Mouse (Mus musculus) intestine, postnatal 0 days (tissue): ENCODE measurements around the gene Mefv. TPM values are rescaled to one million over a fixed set of nuclear protein-coding genes. Genes with fewer than 3 reads are reported as not detected.

Source experiments
- ATAC-seq: fragments of 200-750 bp; cut with Nextera tagmentation; 2 replicates; pipeline ENCODE4 v1.8.0; 2017; ENCODE audit warnings: mild to moderate bottlenecking, moderate TSS enrichment, moderate library complexity
- H3K27ac ChIP-seq: fragments of 300-500 bp; sonication (generic); 2 replicates; pipeline ENCODE4 v1.5.1; 2014; ENCODE audit warnings: mild to moderate bottlenecking, low read depth, low read length, moderate library complexity
- H3K27me3 ChIP-seq: fragments of 300-500 bp; sonication (generic); replicated peaks from 2 replicates; pipeline ENCODE4 v1.6.1; 2014; ENCODE audit warnings: low read length, mixed read lengths; ENCODE audit not compliant: control insufficient read depth, insufficient read depth
- H3K36me3 ChIP-seq: fragments of 300-500 bp; sonication (generic); 2 replicates; pipeline ENCODE4 v1.6.1; 2014; ENCODE audit warnings: mild to moderate bottlenecking, moderate library complexity; ENCODE audit not compliant: control insufficient read depth, insufficient read depth
- H3K4me1 ChIP-seq: fragments of 300-500 bp; sonication (generic); replicated peaks from 2 replicates; pipeline ENCODE4 v1.6.1; 2014; ENCODE audit warnings: antibody characterized with exemption, low read length, mixed read lengths; ENCODE audit not compliant: control insufficient read depth, insufficient read depth
- H3K4me2 ChIP-seq: fragments of 300-500 bp; sonication (generic); replicated peaks from 2 replicates; pipeline ENCODE4 v1.6.1; 2014; ENCODE audit warnings: low read depth, mild to moderate bottlenecking, moderate library complexity
- H3K4me3 ChIP-seq: fragments of 300-500 bp; sonication (generic); 2 replicates; pipeline ENCODE4 v1.5.1; 2014; ENCODE audit warnings: low read depth, low read length
- H3K9ac ChIP-seq: fragments of 300-500 bp; sonication (generic); 2 replicates; pipeline ENCODE4 v1.6.1; 2014; ENCODE audit warnings: mild to moderate bottlenecking, low read depth, low read length
- H3K9me3 ChIP-seq: fragments of 300-500 bp; sonication (generic); 2 replicates; pipeline ENCODE4 v1.6.1; 2016; ENCODE audit warnings: mixed run types; ENCODE audit not compliant: control insufficient read depth
- CTCF ChIP-seq: sonication (generic); IDR thresholded peaks from 2 replicates; pipeline ENCODE4 v1.5.1; 2016; ENCODE audit warnings: low read depth, mild to moderate bottlenecking, control low read depth, antibody characterized with exemption, moderate library complexity
- WGBS: fragments of 180-500 bp; shearing (Covaris S2); extraction: QIAGEN DNeasy Blood & Tissue Kit; methylation state at CpG from one replicate; pipeline ENCODE4 v1.1.7; 2014; 5-methylcytosine and 5-hydroxymethylcytosine counted together
- polyA plus RNA-seq: library from polyadenylated mRNA; unstranded; fragments of >200 nt; fragmentation: Nextera tagmentation; extraction: Ambion mirVana; gene quantifications from 2 replicates; pipeline ENCODE4 v1.2.1, GENCODE M21; 2015

The Mefv gene
- polyA plus RNA-seq, 1 experiment from 2014 or later, result 0.18 TPM

GRCm38 (mm10) chr16:3733198-3733732 is 15.4 kb upstream of the Mefv start:
- Histone ChIP-seq H3K9me3 (no peaks in the 10 kb centered on the region), H3K4me1 (no peaks in the 10 kb centered on the region), H3K27ac (no peak overlapping the region), H3K4me3 (no peak overlapping the region), H3K27me3 (no peaks in the 10 kb centered on the region), H3K36me3 (no peaks in the 10 kb centered on the region), H3K4me2 (no peak overlapping the region), H3K9ac (no peak overlapping the region)
- ATAC-seq, result no peak
- WGBS, result 62% methylated on average over 1 of the region's 1 CpGs
- no peak for TF ChIP-seq CTCF

GRCm38 (mm10) chr16:3732612-3733011 is 14.7 kb upstream of the Mefv start:
- Histone ChIP-seq H3K27ac (no peak overlapping the region), H3K4me1 (no peaks in the 10 kb centered on the region), H3K9ac (no peak overlapping the region), H3K4me3 (no peak overlapping the region), H3K27me3 (no peaks in the 10 kb centered on the region), H3K4me2 (no peak overlapping the region), H3K36me3 (no peaks in the 10 kb centered on the region), H3K9me3 (no peaks in the 10 kb centered on the region)
- no peak for TF ChIP-seq CTCF
- ATAC-seq, result no peak
- WGBS, result 77% methylated on average over 4 of the region's 4 CpGs

- Histone ChIP-seq H3K27me3 (no peaks in the 10 kb centered on the region), H3K4me2 (no peak overlapping the region), H3K4me3 (no peak overlapping the region), H3K27ac (no peak overlapping the region), H3K9me3 (no peaks in the 10 kb centered on the region), H3K9ac (no peak overlapping the region), H3K4me1 (no peaks in the 10 kb centered on the region), H3K36me3 (no peaks in the 10 kb centered on the region)
- 80% methylated on average over 6 of the region's 6 CpGs for WGBS
- no peak for TF ChIP-seq CTCF
- ATAC-seq, result no peak
Measured at GRCm38 (mm10) chr16:3727980-3728720, 10.3 kb upstream of the Mefv start.

- no peak for ATAC-seq
- no peak overlapping the region for H3K27ac ChIP-seq
- no peaks in the 10 kb centered on the region for H3K27me3 ChIP-seq
- H3K4me3 ChIP-seq, result no peak overlapping the region
- no peak overlapping the region for H3K9ac ChIP-seq
- H3K4me1 ChIP-seq, result no peaks in the 10 kb centered on the region
- H3K9me3 ChIP-seq, result no peaks in the 10 kb centered on the region
- no peaks in the 10 kb centered on the region for H3K36me3 ChIP-seq
- TF ChIP-seq CTCF, result no peak
- 70% methylated on average over 3 of the region's 3 CpGs for WGBS
- H3K4me2 ChIP-seq, result no peak overlapping the region
Measured at GRCm38 (mm10) chr16:3723231-3723630, 5.3 kb upstream of the Mefv start.

- Histone ChIP-seq H3K9ac (no peak overlapping the region), H3K27ac (no peak overlapping the region), H3K9me3 (no peaks in the 10 kb centered on the region), H3K4me3 (no peak overlapping the region), H3K4me2 (no peak overlapping the region), H3K4me1 (no peaks in the 10 kb centered on the region), H3K27me3 (no peaks in the 10 kb centered on the region), H3K36me3 (no peaks in the 10 kb centered on the region)
- no peak for ATAC-seq
- WGBS, result 94% methylated on average over 2 of the region's 2 CpGs
- no peak for TF ChIP-seq CTCF
Measured at GRCm38 (mm10) chr16:3714731-3715130, 3.2 kb downstream of the Mefv start.

- Histone ChIP-seq H3K4me2 (no peak overlapping the region), H3K9ac (no peak overlapping the region), H3K36me3 (no peaks in the 10 kb centered on the region), H3K27ac (no peak overlapping the region), H3K9me3 (no peaks in the 10 kb centered on the region), H3K4me1 (no peaks in the 10 kb centered on the region), H3K4me3 (no peak overlapping the region), H3K27me3 (no peaks in the 10 kb centered on the region)
- no peak for TF ChIP-seq CTCF
- ATAC-seq, result no peak
- WGBS, result 82% methylated on average over 6 of the region's 6 CpGs
Measured at GRCm38 (mm10) chr16:3706680-3707079, 11.2 kb downstream of the Mefv start.
